Mouse (Mus musculus): ENCODE results near the gene Arpc3. TPM values are rescaled to one million over a fixed set of nuclear protein-coding genes. Genes with fewer than 3 reads are reported as not detected.
A peak's percentile ranks its signal among the peaks of the same experiment; 100 is the strongest.
"Not testable (repeated sequence)": the region's sequence is repeated elsewhere in the genome, so short reads cannot be mapped to it uniquely, and the experiment has no call there.

Arpc3 gene
- total RNA-seq, 2 experiments from 2014 or later: 45.2 to 62.8 TPM

DNA sequence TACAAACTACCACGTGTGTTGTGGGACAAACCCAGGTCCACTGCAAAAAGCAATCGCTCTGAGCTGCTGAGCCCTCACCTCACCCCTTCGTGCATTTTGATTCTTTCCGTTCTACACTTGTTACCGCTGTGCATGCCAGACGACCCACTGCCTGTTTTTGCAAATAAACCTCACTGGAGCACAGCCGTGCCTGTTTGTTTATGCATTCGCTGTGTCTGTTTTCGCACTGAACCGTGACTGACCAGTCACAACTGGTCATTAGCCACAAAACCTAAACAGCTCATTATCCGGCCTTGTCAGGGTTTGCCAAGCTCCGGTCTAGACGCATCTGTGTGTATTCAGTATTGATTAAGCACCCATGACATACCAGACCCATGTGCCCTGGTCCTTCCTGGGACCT is 10.5 kb downstream of the Arpc3 start:
- no peak for DNase-seq
- Histone ChIP-seq H3K27ac (peak overlapping the region; percentile 53), H3K4me3 (no peak overlapping the region)
- intact Hi-C loops (cut with DNase I): no loop called here
- no peak for TF ChIP-seq CTCF (IDR thresholded peaks at IDR 0.05)

DNA sequence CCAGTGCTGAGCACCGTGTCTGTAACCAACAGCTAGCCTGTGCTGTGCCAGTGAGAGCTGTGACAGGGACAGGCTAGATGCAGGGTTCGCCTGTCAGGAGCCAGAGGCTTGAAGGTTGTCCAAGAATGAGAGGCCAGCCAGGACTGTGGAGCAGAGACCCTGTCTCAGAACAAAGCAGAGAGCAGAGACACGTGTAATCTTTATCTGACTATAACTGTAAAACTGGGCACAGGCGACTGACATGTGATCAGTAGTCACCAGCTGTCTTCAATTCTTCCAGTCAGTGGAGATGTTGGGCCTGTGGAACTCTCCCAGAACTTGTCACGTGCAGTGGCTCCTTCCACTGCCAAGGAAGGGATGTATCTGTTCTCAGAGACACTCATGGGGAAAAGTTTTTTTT is 11.1 kb downstream of the Arpc3 start:
- DNase-seq: peak; percentile 63
- Histone ChIP-seq H3K27ac (peak overlapping the region; percentile 53), H3K4me3 (no peak overlapping the region)
- intact Hi-C loops (cut with DNase I): no loop called here
- TF ChIP-seq CTCF (IDR thresholded peaks at IDR 0.05): no peak

GRCm38 (mm10) chr5:122403362-122403761 is 11.7 kb downstream of the Arpc3 start:
- H3K27ac ChIP-seq: no peak overlapping the region
- no peak for TF ChIP-seq CTCF (IDR thresholded peaks at IDR 0.05)
- no peak for DNase-seq
- intact Hi-C loops (cut with DNase I): no loop called here
- no peak overlapping the region for H3K4me3 ChIP-seq

DNA sequence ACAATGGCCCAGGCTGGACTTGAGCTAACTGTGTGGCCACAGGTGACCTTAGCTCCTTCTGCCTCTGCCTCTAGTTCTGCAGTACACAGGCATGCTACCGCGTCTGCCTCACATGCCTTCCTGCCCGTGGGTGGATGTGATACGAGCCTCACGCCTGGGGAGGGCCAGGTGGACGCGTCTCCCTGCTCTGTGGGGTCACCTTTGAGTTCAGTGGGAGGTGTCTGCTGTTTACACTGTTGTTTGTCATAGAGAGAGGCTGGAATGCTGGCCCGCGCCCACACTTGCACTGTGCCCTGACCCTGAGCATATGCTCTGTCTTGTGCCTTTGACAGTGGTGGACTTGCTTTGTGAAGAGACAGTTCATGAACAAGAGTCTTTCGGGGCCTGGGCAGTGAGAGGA is 13.9 kb downstream of the Arpc3 start:
- H3K27ac ChIP-seq: no peak overlapping the region
- no peak for TF ChIP-seq CTCF (IDR thresholded peaks at IDR 0.05)
- intact Hi-C loops (cut with DNase I): loop anchor here (5.0 kb wide), 1 partner anchor 92 kb away; no protein-coding TSS in a partner anchor
- DNase-seq: no peak
- H3K4me3 ChIP-seq: no peak overlapping the region

DNA sequence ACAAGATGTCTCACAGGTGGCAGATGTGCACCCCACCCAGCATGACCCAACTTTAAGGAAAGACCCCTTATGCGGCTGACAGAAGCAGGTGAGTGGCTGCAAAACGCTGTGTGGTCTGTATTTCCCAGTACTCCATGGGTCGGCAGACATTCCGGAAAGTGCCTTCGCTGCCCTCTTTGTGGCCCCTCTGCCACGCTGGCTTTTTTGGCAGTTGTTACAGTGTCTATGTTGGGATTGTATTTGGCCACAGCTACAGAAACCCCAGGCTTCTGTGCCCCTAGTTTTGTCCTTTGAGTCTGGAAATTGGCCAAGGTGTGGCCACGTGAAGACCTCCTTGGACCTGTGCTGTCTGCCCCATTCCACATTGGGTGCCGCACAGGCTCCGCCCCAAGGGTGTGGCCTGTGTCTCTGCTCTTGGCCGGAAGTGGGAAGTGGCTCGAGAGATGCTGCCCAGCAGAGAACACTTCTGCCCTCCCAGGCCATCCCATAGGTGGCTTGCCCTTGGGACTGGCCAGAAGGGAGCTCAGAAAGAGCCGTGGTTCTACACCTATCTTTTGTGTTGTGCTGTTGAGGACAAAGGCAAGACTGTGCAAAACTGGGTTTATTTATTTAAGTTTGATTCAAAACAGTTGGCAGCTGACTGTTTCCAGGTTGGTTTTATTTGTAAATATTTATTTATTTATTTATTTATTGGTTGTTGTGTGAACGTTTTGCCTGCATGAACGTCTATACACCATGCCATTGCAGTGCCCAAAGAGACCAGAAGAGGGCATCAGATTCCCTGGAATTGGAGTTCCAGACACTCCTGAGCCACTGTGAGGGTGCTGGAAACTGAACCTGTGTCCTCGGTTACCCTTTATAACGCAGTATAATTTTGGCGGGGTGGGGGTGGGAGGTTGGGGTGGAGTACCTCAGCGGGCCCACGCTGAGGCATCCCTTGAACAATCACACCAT is 18.3 kb downstream of the Arpc3 start:
- DNase-seq: no peak
- no peak overlapping the region for H3K27ac ChIP-seq
- TF ChIP-seq CTCF (IDR thresholded peaks at IDR 0.05): peak; percentile 44
- intact Hi-C loops (cut with DNase I): loop anchor here (5.0 kb wide), 1 partner anchor 87 kb away; no protein-coding TSS in a partner anchor
- no peak overlapping the region for H3K4me3 ChIP-seq

DNA sequence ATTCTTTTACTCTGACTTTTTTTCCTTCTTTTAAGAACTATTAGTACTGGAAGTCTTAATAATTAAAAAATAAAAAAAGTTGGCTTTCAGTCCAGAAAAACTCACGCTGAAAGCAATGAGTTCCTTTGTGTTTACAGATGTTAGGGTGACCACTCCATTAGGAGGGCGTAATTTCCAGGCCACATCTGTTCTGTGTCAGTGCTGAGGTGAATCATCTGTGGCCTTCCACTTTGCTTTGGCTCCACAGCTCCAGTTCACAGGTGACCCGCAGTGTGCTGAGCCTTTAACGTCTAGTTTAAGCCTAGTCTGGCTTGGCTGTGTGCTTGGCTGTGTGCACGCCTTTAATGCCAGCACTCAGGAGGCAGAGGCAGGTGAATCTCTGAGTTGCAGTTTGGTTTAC is 20.2 kb downstream of the Arpc3 start:
- no peak for TF ChIP-seq CTCF (IDR thresholded peaks at IDR 0.05)
- Histone ChIP-seq H3K4me3 (no peak overlapping the region), H3K27ac (no peak overlapping the region)
- intact Hi-C loops (cut with DNase I): no loop called here
- DNase-seq: no peak

GRCm38 (mm10) chr5:122412826-122413225 is 21.1 kb downstream of the Arpc3 start:
- Histone ChIP-seq H3K27ac (peak overlapping the region; percentile 52; the same call in 1 of the 2 replicates), H3K4me3 (no peak overlapping the region)
- intact Hi-C loops (cut with DNase I): no loop called here
- TF ChIP-seq CTCF (IDR thresholded peaks at IDR 0.05): no peak
- no peak for DNase-seq

DNA sequence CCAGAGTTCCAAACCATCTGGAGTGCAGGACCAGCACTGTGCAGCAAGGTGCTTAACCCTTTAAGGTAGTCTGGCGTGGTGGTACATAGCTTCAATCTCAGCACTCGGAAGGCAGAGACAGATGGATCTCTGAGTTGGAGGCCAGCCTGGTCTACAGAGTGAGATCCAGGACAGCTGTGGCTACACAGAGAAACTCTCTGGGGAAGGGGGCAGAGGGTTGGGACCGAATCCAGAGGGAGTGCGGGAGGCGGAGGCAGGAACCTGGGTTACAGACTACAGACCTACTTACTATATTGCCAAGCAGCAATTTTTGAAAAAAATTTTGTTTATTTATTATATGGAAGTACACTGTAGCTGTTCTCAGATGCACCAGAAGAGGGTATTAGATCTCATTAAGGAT is 22.7 kb downstream of the Arpc3 start:
- TF ChIP-seq CTCF (IDR thresholded peaks at IDR 0.05): no peak
- Histone ChIP-seq H3K27ac (no peak overlapping the region), H3K4me3 (no peak overlapping the region)
- no peak for DNase-seq
- intact Hi-C loops (cut with DNase I): no loop called here

DNA sequence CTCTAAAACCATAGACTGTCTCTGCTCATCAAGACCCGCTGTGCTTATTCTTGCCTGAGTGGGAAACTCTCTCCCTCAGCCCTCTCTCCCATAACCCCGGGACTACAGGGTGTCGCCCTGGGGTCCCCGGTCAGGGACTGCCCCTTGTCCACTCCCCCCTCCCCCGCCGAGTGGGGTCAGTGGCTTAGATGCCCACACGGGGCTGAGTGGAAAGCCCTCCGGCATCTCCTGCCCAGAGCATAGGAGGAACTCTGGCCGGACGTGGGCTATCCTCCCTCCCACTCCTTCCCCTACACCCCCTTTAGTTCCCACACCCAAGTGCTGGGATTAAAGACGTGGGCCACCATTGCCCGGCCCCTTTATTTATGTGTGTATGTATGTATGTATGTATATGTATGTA is 23.8 kb downstream of the Arpc3 start:
- DNase-seq: no peak
- no peak for TF ChIP-seq CTCF (IDR thresholded peaks at IDR 0.05)
- intact Hi-C loops (cut with DNase I): no loop called here
- H3K27ac ChIP-seq: no peak overlapping the region
- no peak overlapping the region for H3K4me3 ChIP-seq

DNA sequence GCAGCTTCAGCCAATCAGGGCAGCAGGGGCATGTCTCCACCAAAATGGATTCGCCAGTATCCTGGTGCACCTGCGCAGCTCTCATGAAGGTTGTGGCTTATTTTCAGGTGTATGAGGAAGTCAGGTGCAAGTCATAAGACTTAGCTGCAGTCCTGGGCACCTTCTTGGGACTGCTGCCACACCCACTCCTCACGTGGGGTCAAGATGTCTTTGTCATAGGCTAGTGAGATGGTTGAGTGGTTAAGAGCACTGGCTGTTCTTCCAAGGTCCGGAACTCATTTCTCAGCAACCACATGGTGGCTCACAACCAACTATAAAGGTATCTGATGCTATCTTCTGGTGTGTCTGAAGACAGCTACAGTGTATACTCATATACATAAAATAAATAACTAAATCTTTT is 29.0 kb downstream of the Arpc3 start:
- not testable (repeated sequence) for DNase-seq

DNA sequence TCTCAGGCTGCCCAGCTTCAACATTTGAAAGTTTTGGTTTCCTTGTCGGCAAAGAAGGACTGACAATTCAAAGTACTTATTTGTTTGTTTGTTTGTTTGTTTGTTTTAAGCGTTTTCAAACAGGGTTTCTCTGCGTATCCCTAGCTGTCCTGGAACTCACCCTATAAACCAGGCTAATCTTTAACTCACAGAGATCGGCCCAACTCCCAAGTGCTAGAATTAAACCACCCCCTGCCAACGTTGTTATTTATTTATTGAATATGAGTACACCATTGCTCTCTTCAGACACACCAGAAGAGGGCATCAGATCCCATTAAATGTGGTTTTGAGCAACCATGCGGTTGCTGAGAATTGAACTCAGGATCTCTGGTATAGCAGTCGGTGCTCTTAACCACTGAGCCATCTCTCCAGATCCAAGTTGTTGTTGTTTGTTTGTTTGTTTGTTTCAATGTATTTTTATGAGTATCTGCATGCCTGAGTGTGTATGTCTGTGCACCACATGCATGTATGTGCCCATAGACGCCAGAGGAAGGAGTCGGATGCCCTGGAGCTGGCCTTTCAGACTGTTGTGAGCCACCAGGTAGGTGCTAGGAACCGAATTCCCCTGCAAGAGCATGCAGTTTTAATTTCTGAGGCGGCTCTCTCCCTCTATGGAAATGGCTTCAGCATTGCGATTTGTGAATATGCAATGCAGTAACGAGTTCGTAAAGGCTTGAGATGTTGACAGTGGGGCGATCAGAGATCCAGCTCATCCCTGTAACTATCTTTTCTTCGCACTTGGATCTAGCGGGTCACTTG is 29.8 kb downstream of the Arpc3 start, which contains the start of gene Anapc7:
TSS of gene Anapc7 (plus strand) at position 423 of the 798 bp plus-strand sequence.
- peak; percentile 24; the same call in 1 of the 2 replicates for TF ChIP-seq CTCF (IDR thresholded peaks at IDR 0.05)
- peak within 1 kb of the TSS; percentile 94 for H3K27ac ChIP-seq
- no peak for DNase-seq
- intact Hi-C loops (cut with DNase I): loop anchor here (5.0 kb wide), 1 partner anchor 206 kb away; no protein-coding TSS in a partner anchor
- H3K4me3 ChIP-seq: peak within 1 kb of the TSS; percentile 89

More for the DNA sequence above, 29.0 kb downstream of the Arpc3 start:
- intact Hi-C loops (cut with DNase I): loop anchor here (5.0 kb wide), 1 partner anchor 207 kb away; no protein-coding TSS in a partner anchor
- H3K27ac ChIP-seq, H3K4me3 ChIP-seq: not testable (repeated sequence)

- peak; percentile 4; the same call in 1 of the 2 replicates for TF ChIP-seq CTCF (IDR thresholded peaks at IDR 0.05)
- peak overlapping the region; percentile 94 for H3K27ac ChIP-seq
- intact Hi-C loops (cut with DNase I): loop anchor here (5.0 kb wide), 1 partner anchor 205 kb away; no protein-coding TSS in a partner anchor
Observed at GRCm38 (mm10) chr5:122422071-122422964, 30.6 kb downstream of the Arpc3 start.

More at GRCm38 (mm10) chr5:122422071-122422964, 30.6 kb downstream of the Arpc3 start:
- DNase-seq: peak; percentile 90
- peak overlapping the region; percentile 89 for H3K4me3 ChIP-seq

Measured in gastrocnemius, adult 2 months (tissue).